Mouse (Mus musculus) midbrain, postnatal 0 days (tissue): ENCODE measurements around the gene Col4a2. TPM values are rescaled to one million over a fixed set of nuclear protein-coding genes. Genes with fewer than 3 reads are reported as not detected.
A peak's percentile ranks its signal among the peaks of the same experiment; 100 is the strongest.

ENCODE experiments used
- ATAC-seq: fragments of 200-750 bp; cut with Nextera tagmentation; 2 replicates; pipeline ENCODE4 v1.8.0; 2017; ENCODE audit warnings: moderate number of reproducible peaks, mild to moderate bottlenecking, moderate TSS enrichment, moderate library complexity; ENCODE audit not compliant: low FRiP score
- DNase-seq: peaks from one replicate; pipeline ENCODE4 v3.0.0-alpha.2; 2015; ENCODE audit warnings: low spot score
- H3K27ac ChIP-seq: fragments of 300-500 bp; sonication (generic); 2 replicates; pipeline ENCODE4 v1.5.1; 2014; ENCODE audit warnings: low read depth, mild to moderate bottlenecking, low read length, mixed read lengths
- H3K27me3 ChIP-seq: fragments of 300-500 bp; sonication (generic); 2 replicates; pipeline ENCODE4 v1.6.1; 2014; ENCODE audit warnings: low read length, control low read depth, mixed read lengths; ENCODE audit not compliant: insufficient read depth
- H3K36me3 ChIP-seq: fragments of 300-500 bp; sonication (generic); 2 replicates; pipeline ENCODE4 v1.6.1; 2014; ENCODE audit warnings: low read length, control low read depth, mixed read lengths; ENCODE audit not compliant: insufficient read depth
- H3K4me1 ChIP-seq: fragments of 300-500 bp; sonication (generic); 2 replicates; pipeline ENCODE4 v1.6.1; 2014; ENCODE audit warnings: mild to moderate bottlenecking, control low read depth, antibody characterized with exemption, low read length, mixed read lengths; ENCODE audit not compliant: insufficient read depth
- H3K4me2 ChIP-seq: fragments of 300-500 bp; sonication (generic); 2 replicates; pipeline ENCODE4 v1.6.1; 2014; ENCODE audit warnings: low read depth, mild to moderate bottlenecking, low read length, mixed read lengths; ENCODE audit not compliant: poor library complexity, severe bottlenecking
- H3K4me3 ChIP-seq: fragments of 300-500 bp; sonication (generic); 2 replicates; pipeline ENCODE4 v1.5.1; 2014; ENCODE audit warnings: low read depth, mild to moderate bottlenecking, low read length, moderate library complexity
- H3K9ac ChIP-seq: fragments of 300-500 bp; sonication (generic); replicated peaks from 2 replicates; pipeline ENCODE4 v1.6.1; 2014; ENCODE audit warnings: mild to moderate bottlenecking, low read length, moderate library complexity, mixed read lengths; ENCODE audit not compliant: poor library complexity, severe bottlenecking
- H3K9me3 ChIP-seq: fragments of 300-500 bp; sonication (generic); 2 replicates; pipeline ENCODE4 v1.6.1; 2016; ENCODE audit warnings: low read length, control low read depth
- CTCF ChIP-seq: IDR thresholded peaks from 2 replicates; pipeline ENCODE4 v1.5.1; 2016; ENCODE audit warnings: antibody characterized with exemption, mild to moderate bottlenecking
- WGBS: fragments of 180-500 bp; shearing (Covaris S2); extraction: QIAGEN DNeasy Blood & Tissue Kit; methylation state at CpG from one replicate; pipeline ENCODE4 v1.1.7; 2014; 5-methylcytosine and 5-hydroxymethylcytosine counted together
- polyA plus RNA-seq: library from polyadenylated mRNA; unstranded; fragments of >200 nt; fragmentation: Nextera tagmentation; extraction: Ambion mirVana; gene quantifications from 2 replicates; pipeline ENCODE4 v1.2.1, GENCODE M21; 2015
- total RNA-seq: library from RNA; depleted of rRNA; stranded (reverse); fragments of >200 nt; gene quantifications from 2 replicates; pipeline ENCODE4 v1.2.3, GENCODE M21; 2014

Gene Col4a2
- total and polyA plus RNA-seq, 2 experiments from 2014 or later: 31.3 to 92.5 TPM

DNA sequence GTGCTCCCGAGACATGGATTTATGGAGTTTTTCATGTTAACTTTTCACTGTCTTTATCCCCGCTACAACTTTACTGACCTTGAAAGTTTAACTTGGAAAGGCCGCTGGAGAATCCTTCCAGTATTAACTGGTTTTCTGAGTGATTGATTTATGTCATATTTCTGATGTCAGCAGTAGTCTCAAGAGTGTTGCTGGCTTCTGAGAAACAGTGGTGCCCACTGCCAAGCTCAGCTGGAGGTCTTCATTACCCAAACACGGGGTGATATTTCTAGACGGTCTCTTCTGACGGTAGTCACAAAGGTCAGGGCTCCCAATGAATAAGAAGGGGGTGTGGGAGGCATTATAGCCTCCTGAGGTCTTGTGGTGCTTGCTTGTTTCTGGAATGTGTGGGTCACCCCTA, 21.1 kb downstream of the Col4a2 start:
- H3K9ac ChIP-seq: no peak overlapping the region
- H3K4me3 ChIP-seq: no peak overlapping the region
- no peak overlapping the region for H3K27ac ChIP-seq
- no peaks in the 10 kb centered on the region for H3K9me3 ChIP-seq
- WGBS: 79% methylated on average over 6 of the region's 6 CpGs
- DNase-seq: no peak
- H3K27me3 ChIP-seq: no peaks in the 10 kb centered on the region
- no peak overlapping the region for H3K4me2 ChIP-seq
- ATAC-seq: no peak
- no peaks in the 10 kb centered on the region for H3K4me1 ChIP-seq
- no peak for TF ChIP-seq CTCF
- H3K36me3 ChIP-seq: no peaks in the 10 kb centered on the region

DNA sequence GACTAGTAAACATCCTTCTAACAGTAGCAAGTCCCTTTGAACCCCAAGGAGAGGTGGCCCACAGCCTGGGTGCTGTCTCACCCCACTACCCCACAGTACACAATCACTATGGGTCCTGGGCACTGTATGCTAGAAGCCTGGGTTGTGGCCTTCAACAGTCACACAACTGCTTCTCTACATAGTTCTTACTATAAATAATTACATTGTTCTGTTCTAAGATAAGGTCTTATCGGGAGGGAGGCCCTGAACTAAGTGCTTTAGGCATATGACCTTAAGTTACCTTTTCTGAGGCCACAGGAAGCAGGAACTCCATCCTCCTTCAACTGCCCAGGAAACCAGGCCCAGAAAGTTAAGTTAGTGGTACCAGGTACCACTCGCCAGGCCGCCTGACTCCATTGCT, 21.9 kb downstream of the Col4a2 start:
- Histone ChIP-seq H3K27ac (no peak overlapping the region), H3K4me2 (no peak overlapping the region), H3K9ac (no peak overlapping the region), H3K4me1 (no peaks in the 10 kb centered on the region), H3K36me3 (no peaks in the 10 kb centered on the region), H3K27me3 (no peaks in the 10 kb centered on the region), H3K4me3 (no peak overlapping the region), H3K9me3 (no peaks in the 10 kb centered on the region)
- DNase-seq (no peak), ATAC-seq (no peak)
- WGBS: 90% methylated on average over 3 of the region's 3 CpGs
- TF ChIP-seq CTCF: no peak

DNA sequence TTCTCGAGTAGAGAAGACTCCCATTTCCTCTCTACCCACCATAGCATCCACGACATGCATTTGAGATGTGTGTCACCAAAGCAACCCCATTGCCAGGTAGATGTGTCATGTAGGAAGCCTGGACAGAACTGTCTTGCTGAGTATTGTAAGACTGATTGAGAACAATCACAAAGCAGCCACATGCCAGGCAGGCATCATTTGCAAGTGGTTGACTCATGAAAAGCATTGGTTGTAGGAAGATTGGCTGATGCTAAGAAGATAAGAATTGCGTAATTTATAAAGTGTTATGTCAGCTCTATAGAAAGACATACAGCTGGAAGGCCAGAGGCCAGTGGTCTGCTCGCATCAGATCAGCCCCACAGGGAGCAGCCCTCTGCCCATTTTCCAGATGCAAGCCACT, 22.6 kb downstream of the Col4a2 start:
- no peak overlapping the region for H3K4me2 ChIP-seq
- no peak overlapping the region for H3K9ac ChIP-seq
- no peaks in the 10 kb centered on the region for H3K9me3 ChIP-seq
- no peak for TF ChIP-seq CTCF
- no peak overlapping the region for H3K4me3 ChIP-seq
- ATAC-seq: no peak
- H3K4me1 ChIP-seq: no peaks in the 10 kb centered on the region
- no peak overlapping the region for H3K27ac ChIP-seq
- 86% methylated on average over 4 of the region's 4 CpGs for WGBS
- DNase-seq: no peak
- no peaks in the 10 kb centered on the region for H3K27me3 ChIP-seq
- H3K36me3 ChIP-seq: no peaks in the 10 kb centered on the region

DNA sequence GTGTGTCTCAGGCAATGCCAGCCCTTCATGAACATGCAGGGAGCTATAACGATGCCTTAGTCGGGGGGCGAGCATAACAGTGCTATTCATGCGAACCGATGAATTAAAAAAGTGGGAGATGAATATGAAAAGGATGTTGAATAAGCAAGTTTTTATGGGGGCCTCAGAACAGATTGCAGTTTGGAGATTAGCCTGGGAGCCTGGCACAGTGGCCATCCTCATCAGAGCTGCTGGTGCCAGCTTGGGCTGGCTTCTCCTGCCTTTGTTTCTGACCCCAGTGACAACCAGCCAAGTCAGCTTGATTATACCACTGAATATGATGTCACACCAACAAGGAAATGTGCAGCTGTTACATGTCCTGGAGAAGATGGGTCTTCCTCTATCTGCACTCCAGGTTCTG, 23.7 kb downstream of the Col4a2 start:
- Histone ChIP-seq H3K27ac (no peak overlapping the region), H3K27me3 (no peaks in the 10 kb centered on the region), H3K4me1 (no peaks in the 10 kb centered on the region), H3K4me3 (no peak overlapping the region), H3K9ac (no peak overlapping the region), H3K4me2 (no peak overlapping the region), H3K36me3 (no peaks in the 10 kb centered on the region), H3K9me3 (no peaks in the 10 kb centered on the region)
- TF ChIP-seq CTCF: no peak
- 76% methylated on average over 5 of the region's 5 CpGs for WGBS
- peak; percentile 60 for DNase-seq
- ATAC-seq: no peak; the same call in 1 of the 2 replicates

DNA sequence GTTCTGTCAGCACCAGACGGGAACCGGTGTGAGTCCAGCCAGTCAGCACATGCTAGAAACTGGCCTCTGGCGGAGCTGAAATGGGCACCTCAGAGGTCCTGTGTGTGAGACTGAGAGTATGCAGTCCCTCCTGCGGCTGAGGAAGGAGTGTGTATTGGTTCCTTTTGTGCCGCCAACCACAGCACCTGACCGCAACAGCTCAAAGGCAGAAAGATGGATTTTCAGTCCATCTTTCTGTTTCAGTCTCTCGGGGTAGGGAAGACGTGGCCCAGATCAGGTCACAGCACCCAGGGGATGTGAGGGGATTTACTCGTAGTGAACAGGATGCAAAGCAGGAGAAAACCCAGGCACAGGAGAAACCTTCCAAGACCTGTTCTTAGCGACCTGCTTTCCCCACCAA, 25.0 kb downstream of the Col4a2 start:
- Histone ChIP-seq H3K27me3 (no peaks in the 10 kb centered on the region), H3K27ac (no peak overlapping the region), H3K36me3 (no peaks in the 10 kb centered on the region), H3K4me2 (no peak overlapping the region), H3K4me3 (no peak overlapping the region), H3K9me3 (no peaks in the 10 kb centered on the region), H3K4me1 (no peaks in the 10 kb centered on the region), H3K9ac (no peak overlapping the region)
- ATAC-seq (no peak), DNase-seq (no peak)
- TF ChIP-seq CTCF: no peak
- 91% methylated on average over 10 of the region's 10 CpGs for WGBS

DNA sequence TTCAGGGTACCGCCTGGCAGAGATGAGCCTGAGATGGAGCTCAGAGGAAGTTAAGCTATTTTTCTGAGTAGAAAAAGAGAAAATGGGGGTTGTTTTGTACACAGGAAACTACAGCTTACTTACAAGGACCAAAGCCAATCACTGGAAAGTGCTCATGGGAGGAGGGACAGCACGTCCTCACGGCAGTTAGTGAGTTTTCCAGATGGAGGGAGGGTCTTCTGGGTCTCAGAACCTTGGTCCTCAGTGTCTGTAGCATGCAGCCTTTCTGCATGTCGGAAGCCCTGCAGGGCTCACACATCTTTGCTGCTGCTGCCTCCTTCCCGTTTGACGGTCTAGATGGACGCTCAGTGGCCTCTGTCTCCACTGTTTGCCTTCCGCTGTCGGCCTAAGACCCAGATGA, 25.9 kb downstream of the Col4a2 start:
- DNase-seq: no peak
- Histone ChIP-seq H3K27ac (no peak overlapping the region), H3K36me3 (no peaks in the 10 kb centered on the region), H3K4me2 (no peak overlapping the region), H3K27me3 (no peaks in the 10 kb centered on the region), H3K9me3 (no peaks in the 10 kb centered on the region), H3K4me1 (no peaks in the 10 kb centered on the region), H3K4me3 (no peak overlapping the region), H3K9ac (no peak overlapping the region)
- 79% methylated on average over 9 of the region's 9 CpGs for WGBS
- no peak for ATAC-seq
- TF ChIP-seq CTCF: no peak
